Mouse (Mus musculus) ES-Bruce4 (cell line): ENCODE measurements around the gene Il18.

ENCODE experiments used
- CTCF ChIP-seq: IDR thresholded peaks from one replicate; pipeline ENCODE4 v1.8.1; 2011; ENCODE audit warnings: low read depth, low read length
- EP300 ChIP-seq: IDR thresholded peaks from 2 replicates; pipeline ENCODE4 v1.6.1; 2011; ENCODE audit warnings: low read depth, low read length; ENCODE audit not compliant: insufficient read depth
- POLR2A ChIP-seq: IDR thresholded peaks from one replicate; pipeline ENCODE4 v1.8.1; 2011; ENCODE audit warnings: low read length; ENCODE audit not compliant: insufficient read depth

DNA sequence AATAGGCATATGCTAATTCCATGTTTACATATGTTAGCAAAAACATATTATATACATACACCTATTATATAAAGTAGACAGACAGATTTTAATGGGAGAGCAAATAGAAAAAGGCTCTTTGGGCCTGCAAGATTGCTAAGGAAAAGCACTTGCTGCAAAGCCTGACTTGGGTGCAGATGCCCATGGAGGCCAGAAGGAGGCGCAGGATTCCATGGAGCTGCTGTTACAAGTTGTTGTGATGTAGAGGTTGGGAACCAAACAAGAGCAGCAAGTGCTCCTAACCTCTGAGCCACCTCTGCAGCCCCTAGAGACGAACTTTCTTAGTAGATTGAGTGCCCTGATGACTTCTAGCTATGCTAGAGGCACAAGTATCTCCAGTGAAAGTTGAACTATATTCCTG, 35.8 kb upstream of the Il18 start:
- TF ChIP-seq CTCF (peak; percentile 81), POLR2A (no peak), EP300 (no peak)
